Mouse (Mus musculus): ENCODE results near the gene Gm10188.

The Gm10188 gene

DNA sequence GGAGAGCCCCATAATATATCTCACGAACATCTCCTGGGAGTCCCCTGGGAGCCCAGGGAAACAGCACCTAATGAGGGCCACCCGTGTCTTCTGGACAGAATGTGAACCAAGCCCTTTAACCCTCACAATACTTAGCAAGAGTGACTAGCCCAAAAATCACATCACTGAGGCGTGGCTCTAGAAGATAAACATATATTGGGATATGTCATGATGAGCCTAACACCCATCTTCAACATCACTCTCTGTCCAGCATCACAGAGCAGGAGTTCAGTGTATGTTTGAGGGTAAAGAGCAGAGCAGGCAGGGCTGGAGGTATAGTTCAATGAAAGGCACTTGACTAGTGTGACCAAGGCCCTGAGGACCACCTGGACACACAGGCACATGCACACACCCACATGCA, at the start of gene Gm10188:
Gm10188 (minus strand) TSS at position 101 of the 400 bp plus-strand sequence.
- no peak for DNase-seq

DNA sequence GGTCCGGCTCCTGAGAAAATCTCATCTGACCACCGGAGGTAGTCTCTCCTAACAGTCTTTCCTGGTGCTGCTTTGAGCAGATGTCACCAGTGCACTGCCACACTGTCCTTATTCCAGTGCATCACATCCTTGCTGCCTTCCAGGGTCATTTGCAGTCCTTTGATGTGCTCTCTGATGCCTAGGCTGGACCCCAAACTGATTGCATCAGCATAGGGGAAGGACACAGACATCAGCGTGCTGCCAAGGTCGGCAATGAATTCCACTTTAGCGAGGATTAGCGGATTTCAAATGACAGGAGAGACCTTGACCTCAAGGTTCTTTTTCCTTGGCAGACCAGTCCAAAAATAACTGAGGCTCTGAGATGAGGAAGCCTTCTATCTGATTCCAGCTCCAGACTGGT, 47.6 kb upstream of the Gm10188 start:
- no peak for DNase-seq

DNA sequence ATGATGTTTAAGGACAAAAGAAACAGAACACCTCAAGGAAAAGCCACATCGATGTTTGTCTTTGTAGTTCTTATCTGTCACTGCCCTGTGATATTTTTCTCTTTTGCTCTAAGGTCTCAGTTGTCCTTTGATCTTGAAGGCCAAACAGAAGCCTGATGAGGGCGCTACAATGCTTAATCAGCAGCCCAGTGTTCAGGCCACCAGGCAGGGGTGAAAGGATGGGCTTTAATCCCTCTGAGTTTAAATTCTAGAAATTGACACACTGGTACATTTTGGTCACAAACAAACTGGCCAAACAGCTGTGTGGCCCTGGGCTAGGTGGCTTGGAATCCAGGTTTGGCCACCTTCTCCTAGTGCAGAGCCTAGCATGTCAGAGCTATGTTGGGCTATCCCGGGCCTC, 47.1 kb upstream of the Gm10188 start:
- DNase-seq = no peak

DNA sequence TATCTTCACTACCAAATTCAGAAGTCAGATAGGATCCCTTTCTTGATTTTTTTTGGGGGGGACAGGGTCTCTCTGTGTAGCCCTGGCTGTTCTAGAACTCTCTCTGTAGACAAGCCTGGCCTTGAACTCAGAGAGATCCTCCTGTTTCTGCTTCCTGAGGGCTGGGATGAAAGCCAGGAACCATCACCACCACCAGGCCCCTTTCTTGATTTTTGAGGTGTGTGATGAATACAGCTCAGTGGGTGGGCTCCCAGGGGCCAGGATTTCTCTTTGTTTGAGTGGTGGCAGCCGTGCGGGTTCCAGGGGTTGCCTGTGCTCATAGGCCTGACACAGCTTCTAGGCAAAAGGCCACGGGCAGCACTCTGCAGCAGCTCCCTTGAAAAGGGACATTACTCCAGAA, 41.7 kb upstream of the Gm10188 start:
- no peak for DNase-seq

DNA sequence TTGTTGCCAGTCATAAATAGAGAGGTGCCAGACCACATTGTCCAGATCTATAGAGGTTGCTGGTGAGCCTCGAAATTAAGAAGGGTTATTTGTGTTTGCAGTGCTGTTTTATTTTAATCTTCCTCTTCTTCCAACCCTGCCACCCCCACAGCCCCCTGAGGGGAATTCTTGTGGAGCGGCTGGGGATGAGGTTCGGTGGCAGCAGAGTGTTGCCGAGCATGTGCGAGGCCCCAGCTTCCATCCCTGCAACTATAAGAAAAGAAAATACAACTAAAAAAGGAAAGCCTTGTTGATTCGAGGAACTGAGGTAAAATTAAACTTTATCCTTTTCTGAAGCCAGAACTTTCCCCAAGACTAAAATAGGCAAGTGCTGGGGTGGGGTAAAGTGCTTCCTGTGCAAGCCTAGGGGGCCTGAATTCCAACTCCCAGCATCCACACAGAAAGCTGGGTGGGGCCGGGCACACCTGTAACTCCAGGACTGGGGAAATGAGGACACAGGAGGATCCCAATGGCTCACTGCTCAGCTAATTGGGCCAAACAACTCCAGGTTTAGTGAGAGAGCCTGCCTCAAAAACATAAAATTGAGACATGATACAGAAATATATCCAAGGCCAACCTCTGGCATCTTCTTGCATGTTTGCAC, 39.0 kb upstream of the Gm10188 start:
- DNase-seq = peak; percentile 17

DNA sequence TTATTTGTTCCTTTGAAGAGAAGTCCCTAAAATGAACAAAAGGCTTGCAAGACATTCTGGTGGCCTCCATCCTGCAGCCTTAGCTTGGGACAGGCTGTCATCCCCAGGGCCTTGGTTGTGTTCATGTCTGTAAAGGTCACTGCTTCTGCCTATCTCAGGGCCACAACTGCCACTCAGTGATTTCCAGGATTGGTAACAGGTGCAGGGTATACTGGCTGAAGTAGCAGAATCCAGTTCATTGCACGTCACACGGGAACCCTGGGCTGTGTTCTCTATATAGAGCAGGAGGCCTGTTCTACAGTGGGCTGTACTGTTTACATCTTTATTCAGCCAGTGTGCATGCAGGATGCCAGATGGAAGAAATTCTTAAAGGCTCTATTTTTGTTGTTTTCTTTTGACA, 38.4 kb upstream of the Gm10188 start:
- DNase-seq = no peak

DNA sequence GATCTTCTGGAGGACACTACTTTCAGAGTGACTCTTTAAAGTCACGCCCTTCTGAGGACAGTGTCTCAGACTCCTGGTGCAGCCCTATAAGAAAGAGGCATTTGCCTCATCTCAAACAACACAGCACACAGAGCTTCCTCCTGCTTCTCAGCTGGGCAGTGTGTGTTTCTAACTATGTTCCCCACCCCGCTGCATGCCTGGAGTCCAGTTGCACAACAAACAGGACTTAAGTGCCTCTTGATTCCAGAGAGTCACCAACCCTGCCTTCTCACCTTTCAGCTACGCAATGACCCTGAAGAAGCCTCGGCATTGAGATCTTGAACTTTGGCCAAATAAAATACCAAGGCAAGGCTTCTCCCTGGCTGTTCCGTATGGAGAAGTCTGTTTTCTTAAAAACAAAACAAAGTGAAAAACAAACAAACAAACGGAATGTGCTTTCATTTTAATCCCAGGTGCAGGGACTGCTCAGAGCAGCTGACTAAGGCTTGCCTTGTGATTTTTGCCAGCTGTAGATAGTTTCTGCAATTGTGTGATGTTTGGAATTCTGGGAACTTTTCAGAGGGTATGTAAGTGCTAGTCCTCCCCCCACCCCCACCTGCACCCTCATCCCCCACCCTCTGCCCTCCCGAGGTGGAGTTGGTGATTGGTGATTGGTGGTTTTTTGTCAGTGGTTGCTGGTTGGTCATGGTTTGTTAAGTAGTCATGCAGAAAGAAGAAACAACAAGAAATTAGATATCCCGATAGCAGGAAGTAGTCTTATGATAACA, 37.4 kb upstream of the Gm10188 start:
- no peak for DNase-seq

DNA sequence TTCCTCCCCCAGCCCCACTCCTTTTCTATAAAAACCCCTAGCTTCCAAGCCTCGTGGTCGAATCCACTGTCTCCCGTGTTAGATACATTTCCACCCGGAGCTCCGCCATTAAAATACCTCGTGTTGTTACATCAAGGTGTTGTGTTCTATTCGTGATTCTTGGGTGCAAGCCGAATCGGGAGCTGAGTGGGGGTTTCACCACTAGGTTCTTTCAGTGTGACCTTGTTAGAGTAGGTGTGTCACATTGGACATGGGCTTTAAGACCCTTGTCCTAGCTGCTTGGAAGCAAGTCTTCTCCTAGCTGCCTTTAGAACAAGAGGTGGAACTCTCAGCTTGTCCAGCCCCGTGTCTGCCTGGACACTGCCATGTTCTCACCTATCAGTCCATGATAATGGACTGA, 36.4 kb upstream of the Gm10188 start:
- no peak for DNase-seq

DNA sequence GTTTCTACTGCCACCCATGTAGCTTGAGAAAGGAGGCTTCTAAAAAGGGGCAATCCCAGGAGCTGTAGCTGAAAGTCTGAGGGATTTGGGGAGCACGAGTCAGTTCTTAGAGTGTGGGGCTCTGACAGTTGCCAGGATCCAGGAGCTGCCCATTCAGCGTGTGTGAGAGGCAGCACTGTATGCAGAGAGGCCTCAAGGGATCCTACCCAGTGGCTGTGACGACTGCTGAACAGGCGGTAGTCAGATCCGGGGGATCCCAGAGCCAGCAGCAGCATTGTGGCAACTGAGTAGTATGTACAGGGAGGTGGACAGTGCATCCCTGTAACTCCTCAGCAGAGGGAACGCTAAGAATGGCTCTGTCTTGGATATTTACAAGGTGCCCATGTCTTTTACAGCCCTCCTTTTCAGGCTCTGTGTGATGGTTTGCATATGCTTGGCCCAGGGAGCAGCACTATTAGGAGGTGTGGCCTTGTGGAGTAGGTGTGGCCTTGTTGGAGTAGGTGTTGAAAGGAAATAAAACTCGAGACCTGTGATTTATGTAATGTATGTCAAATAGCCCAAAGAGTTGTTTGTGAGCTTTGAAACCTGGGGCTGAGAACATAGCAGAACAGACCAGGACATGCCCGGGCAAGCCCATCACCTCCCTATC, 35.8 kb upstream of the Gm10188 start:
- DNase-seq = no peak

DNA sequence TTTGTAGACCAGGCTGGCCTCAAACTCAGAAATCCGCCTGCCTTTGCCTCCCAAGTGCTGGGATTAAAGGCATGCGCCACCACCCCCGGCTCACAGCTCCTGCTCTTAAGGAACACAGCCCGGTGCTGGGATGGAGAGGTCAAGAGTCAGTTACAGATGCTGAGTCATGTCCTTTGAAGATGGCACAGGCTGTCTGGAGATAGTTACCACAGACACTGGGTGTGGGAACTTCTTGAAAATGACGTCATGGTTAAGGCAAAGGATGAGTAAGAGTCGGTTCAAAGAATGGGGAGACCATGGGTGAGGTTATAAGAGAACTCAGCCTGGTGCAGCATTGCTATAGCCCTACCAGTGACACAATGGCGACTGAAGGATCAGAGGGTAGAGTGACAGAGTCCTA, 35.0 kb upstream of the Gm10188 start:
- DNase-seq = no peak

DNA sequence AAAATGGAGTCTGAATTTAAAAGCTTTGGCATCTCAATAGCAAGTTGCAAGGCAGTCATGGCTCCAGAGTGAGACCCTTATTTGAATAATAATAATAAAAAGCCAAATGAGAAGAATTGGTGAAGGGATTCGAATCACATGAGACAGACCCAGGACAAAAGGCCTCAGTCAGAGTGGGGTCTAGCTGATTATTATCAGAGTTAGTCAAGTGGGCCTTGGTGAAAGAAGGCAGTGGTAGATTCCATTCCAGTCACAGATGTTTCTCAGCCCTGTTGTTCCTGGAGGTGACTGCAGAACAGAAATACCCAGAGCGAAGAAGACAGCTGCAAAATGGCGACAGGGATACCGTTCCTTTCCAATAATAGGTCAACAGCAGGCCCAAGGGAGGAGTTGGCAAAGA, 34.1 kb upstream of the Gm10188 start:
- no peak for DNase-seq

DNA sequence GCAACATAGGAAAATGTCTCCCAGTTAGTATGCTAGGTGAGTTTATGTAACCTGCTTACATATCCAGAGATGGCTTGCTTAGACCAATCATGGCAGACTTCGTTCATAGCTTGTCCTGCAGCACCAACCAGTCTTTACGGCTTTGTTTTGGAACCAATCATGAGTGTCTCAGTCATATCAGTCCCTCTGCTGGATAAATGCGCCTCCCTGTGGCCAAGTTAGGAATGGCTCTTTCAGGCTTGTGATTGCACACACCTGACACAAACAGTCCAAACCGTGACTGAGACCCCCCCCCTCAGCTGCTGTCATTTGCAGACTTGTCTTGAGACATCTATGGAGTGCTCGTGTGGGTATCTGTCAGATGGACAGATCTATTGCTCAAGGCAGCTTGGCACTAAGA, 31.5 kb upstream of the Gm10188 start:
- DNase-seq = no peak

DNA sequence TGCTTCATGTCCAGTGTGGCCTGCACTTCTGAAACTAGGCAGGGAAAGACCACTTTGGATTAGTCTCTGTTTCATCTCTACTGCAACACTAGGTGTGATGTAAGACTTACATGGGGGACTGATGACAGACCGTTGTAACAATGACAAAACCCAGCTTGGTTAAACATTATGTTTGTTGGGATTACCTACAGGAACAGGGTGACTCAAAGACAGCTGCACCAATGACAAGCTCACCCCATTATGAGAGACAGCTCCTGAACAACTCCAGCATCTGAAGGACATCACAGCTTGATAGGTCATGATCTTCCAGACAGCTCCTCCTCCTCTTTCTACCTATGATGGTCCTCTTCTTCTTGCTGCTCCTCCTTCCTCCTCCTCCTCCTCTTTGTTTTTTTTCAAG, 30.8 kb upstream of the Gm10188 start:
- DNase-seq = no peak

DNA sequence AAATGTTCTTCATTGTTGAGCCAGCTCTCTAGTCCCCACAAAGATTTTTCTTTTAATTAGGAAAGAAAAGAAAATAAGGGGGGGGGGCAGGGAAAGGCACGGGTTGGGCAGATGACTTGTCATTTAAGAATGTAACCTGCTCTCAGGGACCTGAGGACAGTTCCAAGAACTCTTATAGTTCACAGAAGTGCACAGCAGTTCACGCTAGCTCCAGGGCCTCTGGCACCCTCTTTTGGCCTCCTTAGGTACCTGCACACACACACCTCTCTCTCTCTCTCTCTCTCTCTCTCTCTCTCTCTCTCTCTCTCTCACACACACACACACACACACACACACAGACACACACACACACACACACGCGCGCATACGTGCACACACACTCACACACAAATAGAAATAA, 24.9 kb upstream of the Gm10188 start:
- no peak for DNase-seq

DNA sequence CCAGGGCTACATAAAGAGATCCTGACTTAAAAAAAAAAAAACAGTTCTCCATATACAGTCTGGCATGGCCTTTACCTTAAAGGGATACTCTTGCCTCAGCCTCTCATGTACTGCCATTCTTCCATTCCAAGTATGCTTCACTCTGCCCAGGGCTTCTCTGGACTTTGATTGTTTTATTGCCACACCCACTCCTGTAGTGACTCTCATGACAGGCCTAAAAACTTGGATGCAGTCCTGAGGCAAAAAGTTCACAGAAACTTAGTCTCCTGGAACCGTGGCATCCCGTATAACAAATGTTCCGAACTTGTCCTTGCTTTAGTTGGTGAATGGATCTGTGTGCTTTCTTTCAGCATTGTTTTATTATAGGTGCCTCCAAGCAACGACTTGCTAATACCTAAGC, 17.1 kb upstream of the Gm10188 start:
- DNase-seq = no peak

DNA sequence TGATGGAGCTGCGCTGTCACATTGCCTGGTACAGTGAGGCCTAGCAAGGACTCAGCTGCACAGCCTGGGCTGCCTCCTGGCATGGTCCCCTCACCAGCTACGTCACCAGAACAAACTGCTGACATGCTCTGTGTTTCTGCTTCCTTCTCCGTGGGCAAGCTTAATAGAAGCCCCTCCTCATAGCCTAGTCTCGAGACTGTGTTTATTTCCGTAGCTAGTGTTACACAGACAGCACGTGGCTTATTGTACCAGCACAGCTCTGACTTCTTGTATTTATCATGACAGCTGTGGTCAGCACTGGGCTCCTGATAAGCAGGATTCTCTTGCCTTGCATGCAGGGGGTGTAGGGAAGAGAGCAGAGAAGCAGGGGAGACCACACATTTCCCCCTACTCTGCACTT, 16.6 kb upstream of the Gm10188 start:
- DNase-seq = no peak

DNA sequence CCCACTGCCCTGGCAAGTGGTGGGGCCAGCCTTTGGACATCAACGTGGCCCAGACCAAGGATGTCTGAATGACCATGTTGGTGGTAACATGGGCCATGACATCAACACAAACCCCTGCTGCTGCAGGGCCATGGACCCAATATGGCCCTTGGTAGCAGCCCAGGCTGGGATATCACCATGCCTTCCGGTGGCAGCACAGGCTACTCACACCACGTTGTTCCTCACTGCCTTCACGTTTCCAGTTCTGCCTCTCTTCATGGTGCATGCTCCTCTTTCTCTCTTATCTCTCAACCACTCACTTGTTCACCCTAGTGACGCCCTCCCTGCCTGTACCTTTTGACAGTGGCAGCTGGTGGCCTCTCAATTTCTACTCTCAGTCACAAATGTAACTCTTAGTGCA, 15.4 kb upstream of the Gm10188 start:
- no peak for DNase-seq

DNA sequence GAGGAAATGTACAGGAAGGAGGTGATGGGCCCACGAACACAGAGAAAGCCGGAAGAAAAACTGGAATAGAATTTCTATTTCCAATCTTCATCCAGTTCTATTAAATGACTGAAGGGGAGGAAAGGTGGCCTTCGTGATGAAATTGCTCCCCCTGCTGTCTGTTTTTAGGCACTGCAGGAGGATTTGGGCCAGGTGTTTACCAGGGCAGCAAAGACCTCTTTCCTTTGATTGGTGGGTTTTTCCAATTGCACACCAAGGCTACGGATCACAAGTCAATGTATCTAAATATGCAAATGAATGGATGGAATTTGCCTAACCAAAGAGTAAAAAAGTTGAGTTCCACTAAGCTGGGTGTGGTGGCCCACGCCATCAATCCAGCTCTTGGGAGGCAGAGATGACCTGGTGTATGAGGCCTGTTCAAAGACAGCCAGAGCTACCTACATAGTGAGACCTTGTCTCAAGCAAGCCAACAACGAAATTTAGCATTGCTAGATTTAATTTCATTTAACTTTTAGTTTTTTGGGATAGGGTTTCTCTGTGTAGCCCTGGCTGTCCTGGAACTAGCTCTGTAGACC, 8.1 kb upstream of the Gm10188 start:
- peak; percentile 52 for DNase-seq

DNA sequence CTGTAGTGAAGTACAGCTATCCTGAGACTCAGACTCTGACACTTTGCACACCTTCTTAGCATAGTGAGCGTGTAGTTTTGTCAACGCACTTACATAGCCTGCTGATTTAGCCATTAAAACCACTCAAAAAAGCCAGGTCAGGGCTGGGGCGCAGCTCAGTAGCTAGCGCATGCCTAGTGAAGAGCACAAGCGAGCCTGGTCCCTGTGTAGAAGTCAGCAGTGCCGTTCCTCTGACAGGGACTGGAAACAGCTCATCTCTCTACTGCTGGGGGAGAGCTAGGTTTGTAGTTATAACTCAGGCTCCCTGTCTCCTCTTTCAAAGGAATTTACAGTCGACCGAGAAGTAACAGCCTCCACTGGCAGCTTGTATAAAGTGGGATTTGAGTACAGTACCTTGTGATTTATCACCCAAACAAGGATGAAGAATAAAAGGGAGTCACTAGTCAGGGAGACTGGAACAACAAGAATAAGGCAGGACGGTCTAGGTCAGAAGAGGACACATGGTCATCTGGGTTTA, 5.2 kb upstream of the Gm10188 start:
- no peak for DNase-seq

DNA sequence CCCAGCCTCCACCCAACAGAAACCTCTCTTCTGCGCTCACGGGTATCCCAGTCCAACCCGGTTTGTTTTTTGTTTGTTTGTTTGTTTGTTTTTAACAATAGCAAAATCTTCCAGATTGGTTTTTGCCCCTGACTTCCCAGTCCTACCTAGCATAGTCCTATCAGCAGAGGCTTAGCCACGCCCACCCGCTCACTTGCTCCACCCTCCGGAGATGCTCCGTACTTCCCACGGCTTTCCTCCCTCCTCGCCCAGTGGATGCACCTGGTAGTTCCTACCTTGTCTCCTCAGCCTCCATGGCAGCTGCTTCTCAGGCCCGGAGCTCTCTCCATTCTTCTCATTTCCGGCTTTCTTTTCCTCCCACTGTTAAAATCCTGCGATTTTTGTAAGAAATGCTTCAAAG, 4.0 kb upstream of the Gm10188 start:
- DNase-seq = no peak

DNA sequence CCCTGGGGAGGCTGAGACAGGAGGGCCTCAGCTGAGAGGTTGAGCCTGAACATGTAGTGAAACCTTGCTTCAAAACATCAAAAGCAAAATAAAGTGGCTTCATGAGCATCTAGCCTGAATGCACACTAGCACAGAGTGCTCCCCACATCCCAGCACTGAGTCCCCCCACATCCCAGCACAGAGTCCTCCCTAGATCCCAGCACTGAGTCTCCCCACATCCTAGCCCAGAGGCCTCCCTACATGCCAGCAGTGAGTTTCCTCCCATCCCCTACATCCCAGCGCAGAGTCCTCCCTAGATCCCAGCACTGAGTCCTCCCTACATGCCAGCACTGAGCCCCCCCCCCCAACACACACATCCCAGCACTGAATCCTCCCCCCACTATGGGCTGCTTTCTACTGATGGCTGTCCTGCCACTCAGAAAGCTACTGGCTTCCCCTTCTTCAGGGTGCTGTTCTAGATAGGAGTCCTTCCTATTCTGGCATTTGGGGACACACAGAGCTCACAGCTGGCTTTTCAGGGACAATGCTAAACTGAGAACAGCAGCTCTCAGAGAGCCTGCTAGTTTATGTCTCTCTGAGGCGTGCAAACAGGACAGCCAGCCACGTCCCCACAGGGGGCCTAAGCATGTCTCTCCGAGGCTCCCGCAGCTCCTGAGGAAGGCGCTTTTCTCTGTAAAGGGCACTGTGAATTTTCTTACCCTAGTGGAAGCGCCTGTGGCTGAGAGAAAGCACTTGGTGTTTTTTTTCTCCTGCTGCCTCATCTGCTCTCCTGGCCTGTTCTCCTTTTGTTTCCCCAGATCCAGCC, 2.1 kb upstream of the Gm10188 start:
- DNase-seq = no peak

DNA sequence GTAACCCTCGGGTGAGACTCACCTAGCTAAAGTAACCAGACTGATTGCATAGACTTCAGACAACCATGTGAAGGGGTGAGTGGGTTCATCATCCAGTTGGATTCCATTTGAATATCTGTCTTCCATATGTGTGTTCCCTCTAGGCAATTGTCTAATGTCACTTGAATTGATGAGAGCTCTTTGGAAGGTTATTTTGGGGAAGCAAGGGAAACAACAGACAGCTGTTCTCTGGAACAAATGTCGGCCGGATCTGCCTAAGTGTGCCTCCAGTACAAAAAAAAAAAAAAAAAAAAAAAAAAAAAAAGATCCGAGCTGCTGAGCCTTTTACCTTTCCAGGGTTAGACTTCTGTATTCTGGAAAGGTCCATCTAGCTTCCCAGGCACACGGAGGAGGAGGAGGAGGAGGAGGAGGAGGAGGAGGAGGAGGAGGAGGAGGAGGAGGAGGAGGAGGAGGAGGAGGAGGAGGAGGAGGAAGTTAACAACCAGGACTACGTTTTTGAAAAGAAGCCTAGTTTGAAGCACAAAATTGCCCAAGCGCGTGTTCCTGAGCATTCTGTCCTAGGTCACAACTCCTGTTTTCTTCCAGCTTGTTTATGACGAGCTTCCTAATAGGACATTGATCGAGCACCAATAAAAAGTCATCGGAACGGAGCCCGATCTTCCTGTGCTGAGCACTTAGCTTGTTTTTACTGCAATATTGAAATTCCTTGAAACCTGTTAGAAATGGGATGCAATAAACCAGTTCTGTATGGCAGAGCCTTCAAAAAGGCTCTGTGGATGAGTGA, 3.1 kb downstream of the Gm10188 start:
- DNase-seq = no peak
